Mouse (Mus musculus): ENCODE results near the gene Morc3. TPM values are rescaled to one million over a fixed set of nuclear protein-coding genes. Genes with fewer than 3 reads are reported as not detected.

The Morc3 gene
- polyA plus RNA-seq, 1 experiment from 2014 or later, result 33.4 TPM

- Histone ChIP-seq H3K27me3 (no peaks in the 10 kb centered on the region), H3K36me3 (peaks cover 17% of the 10 kb centered on the region), H3K4me2 (replicated peaks) (no peak overlapping the region), H3K27ac (no peak overlapping the region), H3K9ac (no peak overlapping the region), H3K4me1 (no peaks in the 10 kb centered on the region), H3K4me3 (no peak overlapping the region), H3K9me3 (replicated peaks) (no peaks in the 10 kb centered on the region)
- no peak for ATAC-seq (ENCODE audit: low FRiP score)
- 71% methylated on average over 5 of the region's 5 CpGs for WGBS
Observed at GRCm38 (mm10) chr16:93798623-93799022, 33.3 kb upstream of the Morc3 start.

GRCm38 (mm10) chr16:93799071-93799470 lies 32.9 kb upstream of the Morc3 start:
- no peaks in the 10 kb centered on the region for H3K9me3 ChIP-seq (replicated peaks)
- H3K27ac ChIP-seq, result no peak overlapping the region
- H3K4me2 ChIP-seq (replicated peaks), result no peak overlapping the region
- no peaks in the 10 kb centered on the region for H3K4me1 ChIP-seq
- WGBS, result 79% methylated on average over 3 of the region's 3 CpGs
- peaks cover 16% of the 10 kb centered on the region; the same call in 1 of the 2 replicates for H3K36me3 ChIP-seq
- H3K4me3 ChIP-seq, result no peak overlapping the region
- H3K27me3 ChIP-seq, result no peaks in the 10 kb centered on the region
- ATAC-seq (ENCODE audit: low FRiP score), result no peak
- H3K9ac ChIP-seq, result no peak overlapping the region

- Histone ChIP-seq H3K36me3 (peaks cover 16% of the 10 kb centered on the region), H3K4me3 (no peak overlapping the region), H3K4me1 (no peaks in the 10 kb centered on the region), H3K9me3 (replicated peaks) (no peaks in the 10 kb centered on the region), H3K9ac (no peak overlapping the region), H3K27me3 (no peaks in the 10 kb centered on the region), H3K4me2 (replicated peaks) (no peak overlapping the region), H3K27ac (no peak overlapping the region)
- ATAC-seq (ENCODE audit: low FRiP score), result no peak
- WGBS, result 94% methylated on average over 16 of the region's 16 CpGs
Observed at GRCm38 (mm10) chr16:93799936-93800335, 32.0 kb upstream of the Morc3 start.

GRCm38 (mm10) chr16:93807167-93807566 lies 24.8 kb upstream of the Morc3 start:
- no peak for ATAC-seq (ENCODE audit: low FRiP score)
- Histone ChIP-seq H3K4me3 (no peak overlapping the region), H3K4me2 (replicated peaks) (no peak overlapping the region), H3K9ac (no peak overlapping the region), H3K4me1 (peaks cover 7% of the 10 kb centered on the region), H3K36me3 (peaks cover 52% of the 10 kb centered on the region), H3K9me3 (replicated peaks) (peaks cover 9% of the 10 kb centered on the region; the same call in 1 of the 2 replicates), H3K27ac (no peak overlapping the region), H3K27me3 (0 out of 2 replicates have a peak, but pooled peaks cover 2% of the 10 kb centered on the region)
- 92% methylated on average over 6 of the region's 6 CpGs for WGBS

GRCm38 (mm10) chr16:93807961-93808554 lies 23.9 kb upstream of the Morc3 start:
- peaks cover 57% of the 10 kb centered on the region for H3K36me3 ChIP-seq
- 0 out of 2 replicates have a peak, but pooled peaks cover 2% of the 10 kb centered on the region for H3K27me3 ChIP-seq
- peak overlapping the region; percentile 13 for H3K27ac ChIP-seq
- no peak overlapping the region for H3K9ac ChIP-seq
- no peak for ATAC-seq (ENCODE audit: low FRiP score)
- peaks cover 9% of the 10 kb centered on the region; the same call in 1 of the 2 replicates for H3K9me3 ChIP-seq (replicated peaks)
- peaks cover 7% of the 10 kb centered on the region for H3K4me1 ChIP-seq
- WGBS, result 46% methylated on average over 8 of the region's 8 CpGs
- H3K4me2 ChIP-seq (replicated peaks), result no peak overlapping the region
- no peak overlapping the region for H3K4me3 ChIP-seq

GRCm38 (mm10) chr16:93815856-93816736 lies 15.8 kb upstream of the Morc3 start:
- Histone ChIP-seq H3K4me1 (no peaks in the 10 kb centered on the region), H3K27me3 (no peaks in the 10 kb centered on the region), H3K4me3 (no peak overlapping the region), H3K27ac (no peak overlapping the region), H3K4me2 (replicated peaks) (no peak overlapping the region), H3K36me3 (peaks cover 16% of the 10 kb centered on the region), H3K9me3 (replicated peaks) (peaks cover 8% of the 10 kb centered on the region; the same call in 1 of the 2 replicates), H3K9ac (no peak overlapping the region)
- ATAC-seq (ENCODE audit: low FRiP score), result no peak
- WGBS, result 56% methylated on average over 20 of the region's 20 CpGs

- WGBS, result 80% methylated on average over 7 of the region's 7 CpGs
- Histone ChIP-seq H3K36me3 (peaks cover 8% of the 10 kb centered on the region), H3K9ac (no peak overlapping the region)
Observed at GRCm38 (mm10) chr16:93816861-93817260, 15.1 kb upstream of the Morc3 start.

GRCm38 (mm10) chr16:93817371-93817770 lies 14.6 kb upstream of the Morc3 start:
- no peak overlapping the region for H3K4me3 ChIP-seq
- peaks cover 7% of the 10 kb centered on the region; the same call in 1 of the 2 replicates for H3K9me3 ChIP-seq (replicated peaks)
- no peak overlapping the region for H3K9ac ChIP-seq
- no peaks in the 10 kb centered on the region for H3K27me3 ChIP-seq
- ATAC-seq (ENCODE audit: low FRiP score), result no peak
- WGBS, result 91% methylated on average over 5 of the region's 5 CpGs
- H3K27ac ChIP-seq, result no peak overlapping the region
- H3K4me1 ChIP-seq, result no peaks in the 10 kb centered on the region
- H3K4me2 ChIP-seq (replicated peaks), result no peak overlapping the region
- H3K36me3 ChIP-seq, result peaks cover 3% of the 10 kb centered on the region

More at GRCm38 (mm10) chr16:93816861-93817260, 15.1 kb upstream of the Morc3 start:
- Histone ChIP-seq H3K27me3 (no peaks in the 10 kb centered on the region), H3K9me3 (replicated peaks) (peaks cover 4% of the 10 kb centered on the region), H3K4me3 (no peak overlapping the region), H3K4me1 (no peaks in the 10 kb centered on the region), H3K4me2 (replicated peaks) (no peak overlapping the region), H3K27ac (no peak overlapping the region)
- ATAC-seq (ENCODE audit: low FRiP score), result no peak

GRCm38 (mm10) chr16:93818691-93819324 lies 13.1 kb upstream of the Morc3 start:
- no peaks in the 10 kb centered on the region for H3K27me3 ChIP-seq
- no peak overlapping the region for H3K27ac ChIP-seq
- H3K36me3 ChIP-seq, result no peaks in the 10 kb centered on the region
- no peak overlapping the region for H3K9ac ChIP-seq
- WGBS, result 46% methylated on average over 12 of the region's 12 CpGs
- H3K9me3 ChIP-seq (replicated peaks), result peaks cover 13% of the 10 kb centered on the region; the same call in 1 of the 2 replicates
- no peak for ATAC-seq (ENCODE audit: low FRiP score)
- H3K4me1 ChIP-seq, result no peaks in the 10 kb centered on the region
- H3K4me3 ChIP-seq, result no peak overlapping the region
- H3K4me2 ChIP-seq (replicated peaks), result no peak overlapping the region

- no peak overlapping the region for H3K27ac ChIP-seq
- H3K4me1 ChIP-seq, result no peaks in the 10 kb centered on the region
- no peak for ATAC-seq (ENCODE audit: low FRiP score)
- 79% methylated on average over 4 of the region's 4 CpGs for WGBS
- no peak overlapping the region for H3K9ac ChIP-seq
- H3K36me3 ChIP-seq, result no peaks in the 10 kb centered on the region
- no peak overlapping the region for H3K4me3 ChIP-seq
- peaks cover 13% of the 10 kb centered on the region; the same call in 1 of the 2 replicates for H3K9me3 ChIP-seq (replicated peaks)
- H3K27me3 ChIP-seq, result no peaks in the 10 kb centered on the region
- H3K4me2 ChIP-seq (replicated peaks), result no peak overlapping the region
Observed at GRCm38 (mm10) chr16:93819325-93819696, 12.6 kb upstream of the Morc3 start.

GRCm38 (mm10) chr16:93820040-93820439 lies 11.9 kb upstream of the Morc3 start:
- Histone ChIP-seq H3K9me3 (replicated peaks) (peaks cover 13% of the 10 kb centered on the region; the same call in 1 of the 2 replicates), H3K27me3 (no peaks in the 10 kb centered on the region), H3K4me2 (replicated peaks) (no peak overlapping the region), H3K27ac (no peak overlapping the region), H3K36me3 (no peaks in the 10 kb centered on the region), H3K4me3 (no peak overlapping the region), H3K4me1 (no peaks in the 10 kb centered on the region), H3K9ac (no peak overlapping the region)
- 86% methylated on average over 1 of the region's 1 CpGs for WGBS
- ATAC-seq (ENCODE audit: low FRiP score), result no peak

- Histone ChIP-seq H3K9ac (no peak overlapping the region), H3K4me1 (no peaks in the 10 kb centered on the region), H3K9me3 (replicated peaks) (peaks cover 13% of the 10 kb centered on the region; the same call in 1 of the 2 replicates), H3K4me2 (replicated peaks) (no peak overlapping the region), H3K4me3 (no peak overlapping the region), H3K27me3 (no peaks in the 10 kb centered on the region), H3K27ac (no peak overlapping the region), H3K36me3 (no peaks in the 10 kb centered on the region)
- ATAC-seq (ENCODE audit: low FRiP score), result no peak
- 92% methylated on average over 3 of the region's 3 CpGs for WGBS
Observed at GRCm38 (mm10) chr16:93821706-93822105, 10.2 kb upstream of the Morc3 start.
